Mouse (Mus musculus) stomach, postnatal 0 days (tissue): ENCODE measurements around the gene Zfp599. TPM values are rescaled to one million over a fixed set of nuclear protein-coding genes. Genes with fewer than 3 reads are reported as not detected.
"Not testable (repeated sequence)": the region's sequence is repeated elsewhere in the genome, so short reads cannot be mapped to it uniquely, and the experiment has no call there.

ENCODE experiments used
- ATAC-seq: fragments of 200-750 bp; cut with Nextera tagmentation; 2 replicates; pipeline ENCODE4 v1.8.0; 2017; ENCODE audit not compliant: low FRiP score, low TSS enrichment
- DNase-seq: peaks from one replicate; pipeline ENCODE4 v3.0.0-alpha.2; 2016; ENCODE audit warnings: low spot score
- H3K27ac ChIP-seq: fragments of 300-500 bp; sonication (generic); replicated peaks from 2 replicates; pipeline ENCODE4 v1.5.1; 2014; ENCODE audit warnings: mild to moderate bottlenecking, control low read depth
- H3K27me3 ChIP-seq: fragments of 300-500 bp; sonication (generic); 2 replicates; pipeline ENCODE4 v1.6.1; 2014; ENCODE audit warnings: low read length; ENCODE audit not compliant: control insufficient read depth, insufficient read depth
- H3K36me3 ChIP-seq: fragments of 300-500 bp; sonication (generic); 2 replicates; pipeline ENCODE4 v1.6.1; 2014; ENCODE audit warnings: low read length, mixed read lengths; ENCODE audit not compliant: control insufficient read depth, insufficient read depth
- H3K4me1 ChIP-seq: fragments of 300-500 bp; sonication (generic); replicated peaks from 2 replicates; pipeline ENCODE4 v1.6.1; 2014; ENCODE audit warnings: antibody characterized with exemption; ENCODE audit not compliant: control insufficient read depth, insufficient read depth
- H3K4me2 ChIP-seq: fragments of 300-500 bp; sonication (generic); replicated peaks from 2 replicates; pipeline ENCODE4 v1.6.1; 2014; ENCODE audit warnings: low read depth, mild to moderate bottlenecking, control low read depth, moderate library complexity
- H3K4me3 ChIP-seq: fragments of 300-500 bp; sonication (generic); 2 replicates; pipeline ENCODE4 v1.5.1; 2014; ENCODE audit warnings: low read depth, low read length, control low read depth
- H3K9ac ChIP-seq: fragments of 300-500 bp; sonication (generic); 2 replicates; pipeline ENCODE4 v1.6.1; 2014; ENCODE audit warnings: mild to moderate bottlenecking, low read length, control low read depth, mixed read lengths
- H3K9me3 ChIP-seq: fragments of 300-500 bp; sonication (generic); 2 replicates; pipeline ENCODE4 v1.6.1; 2016; ENCODE audit warnings: low read length; ENCODE audit not compliant: control insufficient read depth
- CTCF ChIP-seq: IDR thresholded peaks from 2 replicates; pipeline ENCODE4 v1.5.1; 2016; ENCODE audit warnings: antibody characterized with exemption, low read depth, mild to moderate bottlenecking, moderate library complexity
- EP300 ChIP-seq: optimal IDR thresholded peaks from 2 replicates; pipeline ENCODE3; 2016; ENCODE audit warnings: antibody characterized with exemption
- WGBS: fragments of 180-500 bp; shearing (Covaris S2); extraction: QIAGEN DNeasy Blood & Tissue Kit; methylation state at CpG from one replicate; pipeline ENCODE4 v1.1.7; 2014; 5-methylcytosine and 5-hydroxymethylcytosine counted together
- polyA plus RNA-seq: library from polyadenylated mRNA; unstranded; fragments of >200 nt; fragmentation: Nextera tagmentation; extraction: Ambion mirVana; gene quantifications from 2 replicates; pipeline ENCODE4 v1.2.1, GENCODE M21; 2015

The Zfp599 gene
- polyA plus RNA-seq: 1.2 and 1.4 TPM in 2 replicates

GRCm38 (mm10) chr9:22259184-22260091 lies at the start of gene Zfp599:
Gene Zfp599 (minus strand): TSS chr9:22259895.
- 0 out of 2 replicates have a peak within 1 kb of the TSS, but pooled peaks have one; percentile 35 for H3K27ac ChIP-seq
- H3K4me3 ChIP-seq: peak within 1 kb of the TSS; percentile 65
- H3K9ac ChIP-seq: peak within 1 kb of the TSS; percentile 75
- no peaks in the 10 kb centered on the region for H3K27me3 ChIP-seq
- no peak for TF ChIP-seq EP300
- no peak for TF ChIP-seq CTCF
- no peaks in the 10 kb centered on the region for H3K36me3 ChIP-seq
- DNase-seq (peak; percentile 75), ATAC-seq (peak; percentile 95)
- peak within 1 kb of the TSS; percentile 92 for H3K4me2 ChIP-seq
- H3K9me3 ChIP-seq: no peaks in the 10 kb centered on the region
- WGBS: 1% methylated on average over 35 of the region's 35 CpGs
- no peaks in the 10 kb centered on the region for H3K4me1 ChIP-seq

GRCm38 (mm10) chr9:22307920-22308262 lies 48.2 kb upstream of the Zfp599 start:
- not testable (repeated sequence) for ATAC-seq, H3K4me1 ChIP-seq, DNase-seq, H3K27me3 ChIP-seq, H3K36me3 ChIP-seq, H3K9me3 ChIP-seq
- Histone ChIP-seq H3K27ac (0 out of 2 replicates have a peak overlapping the region, but pooled peaks have one; percentile 35), H3K4me2 (peak overlapping the region; percentile 95), H3K4me3 (peak overlapping the region; percentile 90), H3K9ac (peak overlapping the region; percentile 94)
- WGBS: 11% methylated on average over 9 of the region's 9 CpGs

- Histone ChIP-seq H3K36me3 (no peaks in the 10 kb centered on the region), H3K9me3 (no peaks in the 10 kb centered on the region), H3K9ac (peak within 1 kb of the TSS; percentile 94), H3K4me1 (peaks cover 5% of the 10 kb centered on the region; the same call in 1 of the 2 replicates), H3K27me3 (no peaks in the 10 kb centered on the region), H3K27ac (peak within 1 kb of the TSS; percentile 73), H3K4me2 (peak within 1 kb of the TSS; percentile 95), H3K4me3 (peak within 1 kb of the TSS; percentile 90)
- peak; percentile 14; the same call in 1 of the 2 replicates for TF ChIP-seq CTCF
- no peak for TF ChIP-seq EP300
- WGBS: under 1% methylated on average over 56 of the region's 56 CpGs
- ATAC-seq: peak; percentile 99
- DNase-seq: peak; percentile 97
Observed at GRCm38 (mm10) chr9:22307156-22307919, 47.6 kb upstream of the Zfp599 start, which contains the start of gene Zfp810. Gene Zfp810 (minus strand): TSS chr9:22307648.

- H3K4me3 ChIP-seq: peak overlapping the region; percentile 90
- peak overlapping the region; percentile 95 for H3K4me2 ChIP-seq
- DNase-seq (peak; percentile 51), ATAC-seq (no peak)
- peaks cover 5% of the 10 kb centered on the region; the same call in 1 of the 2 replicates for H3K4me1 ChIP-seq
- no peaks in the 10 kb centered on the region for H3K27me3 ChIP-seq
- H3K9me3 ChIP-seq: no peaks in the 10 kb centered on the region
- peak overlapping the region; percentile 73 for H3K27ac ChIP-seq
- TF ChIP-seq CTCF (no peak), EP300 (no peak)
- no peaks in the 10 kb centered on the region for H3K36me3 ChIP-seq
- WGBS: 15% methylated on average over 6 of the region's 6 CpGs
- peak overlapping the region; percentile 94 for H3K9ac ChIP-seq
Observed at GRCm38 (mm10) chr9:22306726-22307125, 47.0 kb upstream of the Zfp599 start.

GRCm38 (mm10) chr9:22302199-22302598 lies 42.5 kb upstream of the Zfp599 start:
- Histone ChIP-seq H3K27ac (no peak overlapping the region), H3K9me3 (no peaks in the 10 kb centered on the region), H3K4me2 (no peak overlapping the region), H3K4me3 (no peak overlapping the region), H3K27me3 (no peaks in the 10 kb centered on the region), H3K4me1 (peaks cover 5% of the 10 kb centered on the region; the same call in 1 of the 2 replicates), H3K36me3 (peaks cover 7% of the 10 kb centered on the region; the same call in 1 of the 2 replicates), H3K9ac (no peak overlapping the region)
- WGBS: 95% methylated on average over 1 of the region's 1 CpGs
- no peak for TF ChIP-seq CTCF
- TF ChIP-seq EP300: no peak
- ATAC-seq (no peak), DNase-seq (no peak)
